Mouse (Mus musculus): Measurements from ENCODE around the gene Cln3. TPM values are rescaled to one million over a fixed set of nuclear protein-coding genes. Genes with fewer than 3 reads are reported as not detected.
A peak's percentile ranks its signal among the peaks of the same experiment; 100 is the strongest.

Gene Cln3
- polyA plus RNA-seq, 1 experiment: 120 TPM

DNA sequence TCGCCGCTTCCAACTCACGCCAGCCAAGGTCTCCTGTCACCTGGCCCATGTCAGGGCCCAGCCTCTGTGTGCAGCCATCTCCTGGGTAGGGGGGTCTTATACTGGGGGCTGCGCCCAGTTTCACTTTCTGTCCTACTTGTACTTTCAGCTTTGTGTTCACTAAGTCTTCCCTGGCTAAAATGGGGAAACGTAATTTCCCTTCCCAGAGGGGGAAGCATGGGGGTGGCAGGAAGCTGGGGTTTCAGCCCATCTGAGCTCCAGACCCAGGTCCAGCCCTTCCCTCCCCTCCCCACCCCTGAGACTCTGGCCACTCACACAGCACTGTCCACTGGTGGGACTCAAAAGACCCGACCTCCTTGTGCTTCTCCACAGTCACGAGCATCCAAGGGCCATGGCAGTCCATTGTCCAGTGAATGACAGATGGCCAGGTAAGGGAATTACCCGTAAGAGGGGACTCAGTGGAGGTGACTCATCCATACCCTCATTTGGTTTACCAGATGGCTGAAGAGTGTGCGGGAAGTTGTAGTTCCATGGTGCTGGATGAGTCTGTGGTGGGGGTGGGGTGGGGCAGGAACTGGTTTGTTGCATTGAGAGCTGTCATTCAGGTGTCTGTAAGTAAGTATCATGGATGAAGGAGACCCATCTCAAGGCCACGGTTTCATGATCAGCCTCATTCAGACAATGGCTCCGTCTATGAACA, 9.4 kb upstream of the Cln3 start, which contains the start of gene Il27:
Il27 (minus strand) TSS at position 80 of the 700 bp plus-strand sequence.
- Histone ChIP-seq H3K4me3 (ENCODE audit: insufficient read depth, low read depth, low read length) (no peak within 1 kb of the TSS), H3K36me3 (ENCODE audit: control insufficient read depth, insufficient read depth, low read length) (no peaks in the 10 kb centered on the region), H3K27me3 (replicated peaks; ENCODE audit: control insufficient read depth, insufficient read depth, low read length) (no peaks in the 10 kb centered on the region), H3K4me1 (ENCODE audit: control insufficient read depth, insufficient read depth, low read length) (no peaks in the 10 kb centered on the region), H3K27ac (ENCODE audit: insufficient read depth, low read depth, low read length) (no peak within 1 kb of the TSS)
- 82% methylated on average over 11 of the region's 11 CpGs for WGBS
- no peak for DNase-seq
- no peak for TF ChIP-seq POLR2A (IDR thresholded peaks at IDR 0.05; ENCODE audit: low read depth, low read length)
- no peak for TF ChIP-seq CTCF (conservative IDR thresholded peaks at IDR 0.05; ENCODE audit: insufficient read depth, insufficient read length, low read depth, low read length)

DNA sequence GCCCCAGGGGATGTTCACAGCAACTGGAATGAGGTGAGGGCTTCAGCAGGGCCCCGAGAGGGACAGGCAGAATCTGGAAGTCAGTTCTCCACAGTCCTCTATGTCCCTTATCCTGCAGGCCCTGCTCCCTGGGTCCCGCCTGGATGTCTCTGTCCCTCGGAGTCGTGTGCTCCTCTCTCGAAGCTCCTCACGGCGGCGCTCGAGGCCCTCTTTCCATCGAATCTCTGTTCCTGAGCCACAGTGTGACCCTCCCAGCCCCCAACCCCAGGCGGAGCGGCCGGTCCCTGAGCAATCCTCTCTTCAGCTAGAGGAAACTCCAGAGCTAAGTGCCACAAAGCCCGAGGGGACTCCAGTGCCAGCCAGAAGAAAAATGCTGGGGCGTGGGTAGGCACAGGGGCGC, 2.2 kb upstream of the Cln3 start:
- H3K27ac ChIP-seq (ENCODE audit: insufficient read depth, low read depth, low read length): no peak overlapping the region
- H3K36me3 ChIP-seq (ENCODE audit: control insufficient read depth, insufficient read depth, low read length): no peaks in the 10 kb centered on the region
- WGBS: 31% methylated on average over 16 of the region's 16 CpGs
- no peaks in the 10 kb centered on the region for H3K27me3 ChIP-seq (replicated peaks; ENCODE audit: control insufficient read depth, insufficient read depth, low read length)
- TF ChIP-seq POLR2A (IDR thresholded peaks at IDR 0.05; ENCODE audit: low read depth, low read length): no peak
- peak; percentile 50 for TF ChIP-seq CTCF (conservative IDR thresholded peaks at IDR 0.05; ENCODE audit: insufficient read depth, insufficient read length, low read depth, low read length)
- H3K4me1 ChIP-seq (ENCODE audit: control insufficient read depth, insufficient read depth, low read length): no peaks in the 10 kb centered on the region
- peak; percentile 33 for DNase-seq
- no peak overlapping the region for H3K4me3 ChIP-seq (ENCODE audit: insufficient read depth, low read depth, low read length)

DNA sequence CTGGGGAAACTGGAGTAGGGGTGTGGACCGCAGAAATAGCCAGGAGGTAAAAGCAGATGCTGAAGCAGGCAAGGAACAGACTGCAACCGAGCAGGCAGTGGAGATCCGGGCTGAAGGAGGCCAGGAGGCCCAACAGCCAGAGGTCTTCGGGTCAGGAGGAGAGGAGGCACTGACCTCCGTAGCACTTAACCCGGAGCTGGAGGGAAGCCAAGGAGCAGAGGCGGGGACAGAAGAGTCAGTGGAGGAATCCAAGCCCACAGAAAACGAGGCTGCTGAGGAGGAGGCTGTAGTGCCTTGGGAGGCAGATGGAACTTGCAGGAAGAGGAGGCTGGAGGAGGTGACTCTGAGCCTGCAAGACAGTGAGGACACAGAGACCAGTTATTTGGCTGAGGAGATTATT, 1.2 kb upstream of the Cln3 start:
- no peaks in the 10 kb centered on the region for H3K36me3 ChIP-seq (ENCODE audit: control insufficient read depth, insufficient read depth, low read length)
- TF ChIP-seq POLR2A (IDR thresholded peaks at IDR 0.05; ENCODE audit: low read depth, low read length) (no peak), CTCF (conservative IDR thresholded peaks at IDR 0.05; ENCODE audit: insufficient read depth, insufficient read length, low read depth, low read length) (no peak)
- H3K4me3 ChIP-seq (ENCODE audit: insufficient read depth, low read depth, low read length): no peak overlapping the region
- WGBS: 21% methylated on average over 8 of the region's 8 CpGs
- H3K4me1 ChIP-seq (ENCODE audit: control insufficient read depth, insufficient read depth, low read length): no peaks in the 10 kb centered on the region
- H3K27ac ChIP-seq (ENCODE audit: insufficient read depth, low read depth, low read length): no peak overlapping the region
- peak; percentile 83 for DNase-seq
- H3K27me3 ChIP-seq (replicated peaks; ENCODE audit: control insufficient read depth, insufficient read depth, low read length): no peaks in the 10 kb centered on the region

DNA sequence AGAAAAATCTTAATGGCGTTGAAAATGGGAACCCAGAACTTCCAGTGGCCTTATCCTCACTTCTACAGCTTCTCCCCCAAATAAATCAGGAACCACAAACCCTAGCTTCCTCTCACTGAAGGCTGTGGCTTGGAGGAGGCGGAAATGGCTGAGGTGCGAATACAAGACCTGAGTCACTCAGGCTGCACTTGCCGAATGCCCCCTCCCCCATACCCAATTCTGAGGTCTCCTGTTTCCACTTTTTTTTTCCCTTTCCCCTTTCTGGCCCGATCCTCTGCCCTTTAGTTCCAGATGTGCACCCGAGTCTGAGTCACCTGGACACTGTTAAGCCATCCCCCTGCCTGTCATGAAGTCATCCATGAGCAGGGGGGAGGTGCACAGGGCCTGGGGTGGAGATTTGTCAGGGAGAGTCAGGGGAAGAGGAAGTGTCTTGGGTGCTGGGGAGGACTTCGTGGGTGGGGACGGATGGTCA, 1.1 kb downstream of the Cln3 start, which contains the start of gene Apobr:
Apobr (plus strand) TSS at position 437 of the 472 bp plus-strand sequence.
- Histone ChIP-seq H3K27ac (ENCODE audit: insufficient read depth, low read depth, low read length) (peak within 1 kb of the TSS; percentile 98; the same call in 1 of the 2 replicates), H3K36me3 (ENCODE audit: control insufficient read depth, insufficient read depth, low read length) (no peaks in the 10 kb centered on the region), H3K4me3 (ENCODE audit: insufficient read depth, low read depth, low read length) (no peak within 1 kb of the TSS), H3K4me1 (ENCODE audit: control insufficient read depth, insufficient read depth, low read length) (no peaks in the 10 kb centered on the region), H3K27me3 (replicated peaks; ENCODE audit: control insufficient read depth, insufficient read depth, low read length) (no peaks in the 10 kb centered on the region)
- no peak for TF ChIP-seq POLR2A (IDR thresholded peaks at IDR 0.05; ENCODE audit: low read depth, low read length)
- no peak for TF ChIP-seq CTCF (conservative IDR thresholded peaks at IDR 0.05; ENCODE audit: insufficient read depth, insufficient read length, low read depth, low read length)
- DNase-seq: no peak
- 77% methylated on average over 8 of the region's 8 CpGs for WGBS

DNA sequence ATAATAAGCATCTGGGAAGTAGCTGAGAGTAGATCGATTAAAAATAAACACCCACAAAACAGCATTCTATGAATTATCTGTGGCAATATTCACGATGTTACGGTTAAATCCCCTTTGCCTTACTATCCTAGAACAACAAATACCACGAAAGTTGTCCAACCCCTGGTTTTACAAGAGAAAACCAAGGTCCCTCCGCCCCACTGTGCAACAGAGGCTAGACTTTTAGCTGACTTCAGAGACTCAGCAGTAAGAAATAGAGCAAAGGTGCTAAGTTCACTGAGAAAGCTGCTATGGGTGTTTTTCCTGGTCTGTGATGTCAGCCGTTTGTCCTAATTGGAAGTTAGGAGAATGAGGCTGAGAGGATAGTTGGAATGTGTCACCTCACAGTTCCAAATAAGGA, 1.9 kb downstream of the Cln3 start:
- DNase-seq: no peak
- H3K4me3 ChIP-seq (ENCODE audit: insufficient read depth, low read depth, low read length): peak overlapping the region; percentile 75
- H3K36me3 ChIP-seq (ENCODE audit: control insufficient read depth, insufficient read depth, low read length): no peaks in the 10 kb centered on the region
- peak overlapping the region; percentile 98 for H3K27ac ChIP-seq (ENCODE audit: insufficient read depth, low read depth, low read length)
- H3K4me1 ChIP-seq (ENCODE audit: control insufficient read depth, insufficient read depth, low read length): no peaks in the 10 kb centered on the region
- no peaks in the 10 kb centered on the region for H3K27me3 ChIP-seq (replicated peaks; ENCODE audit: control insufficient read depth, insufficient read depth, low read length)
- no peak for TF ChIP-seq CTCF (conservative IDR thresholded peaks at IDR 0.05; ENCODE audit: insufficient read depth, insufficient read length, low read depth, low read length)
- no peak for TF ChIP-seq POLR2A (IDR thresholded peaks at IDR 0.05; ENCODE audit: low read depth, low read length)
- 51% methylated on average over 6 of the region's 6 CpGs for WGBS

DNA sequence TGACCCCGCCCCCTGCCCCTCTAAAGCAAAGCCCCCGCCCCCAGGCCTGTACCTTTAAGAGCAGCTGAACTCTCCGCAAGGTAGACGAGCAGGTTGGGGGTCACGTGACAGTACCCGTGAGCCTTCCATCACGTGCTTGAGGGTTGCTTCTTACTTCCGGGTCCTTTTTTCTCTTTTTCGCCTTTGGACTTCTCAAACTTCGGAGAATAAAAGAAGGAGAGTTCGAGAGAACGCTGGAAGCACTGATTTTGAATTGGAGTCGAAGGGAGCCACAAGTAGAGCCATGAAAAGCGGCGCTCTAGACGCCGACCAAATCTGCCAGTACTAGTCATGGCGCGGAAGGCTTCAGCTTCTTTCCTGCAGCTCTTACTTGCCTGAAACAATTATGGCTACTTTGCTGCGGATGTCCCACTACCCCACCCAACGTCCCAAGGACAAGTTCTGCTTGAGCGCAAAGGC, 2.3 kb downstream of the Cln3 start:
- Histone ChIP-seq H3K27me3 (replicated peaks; ENCODE audit: control insufficient read depth, insufficient read depth, low read length) (no peaks in the 10 kb centered on the region), H3K36me3 (ENCODE audit: control insufficient read depth, insufficient read depth, low read length) (no peaks in the 10 kb centered on the region), H3K4me3 (ENCODE audit: insufficient read depth, low read depth, low read length) (peak overlapping the region; percentile 75), H3K27ac (ENCODE audit: insufficient read depth, low read depth, low read length) (peak overlapping the region; percentile 98), H3K4me1 (ENCODE audit: control insufficient read depth, insufficient read depth, low read length) (no peaks in the 10 kb centered on the region)
- under 1% methylated on average over 22 of the region's 22 CpGs for WGBS
- TF ChIP-seq POLR2A (IDR thresholded peaks at IDR 0.05; ENCODE audit: low read depth, low read length): no peak
- TF ChIP-seq CTCF (conservative IDR thresholded peaks at IDR 0.05; ENCODE audit: insufficient read depth, insufficient read length, low read depth, low read length): no peak
- peak; percentile 95 for DNase-seq

DNA sequence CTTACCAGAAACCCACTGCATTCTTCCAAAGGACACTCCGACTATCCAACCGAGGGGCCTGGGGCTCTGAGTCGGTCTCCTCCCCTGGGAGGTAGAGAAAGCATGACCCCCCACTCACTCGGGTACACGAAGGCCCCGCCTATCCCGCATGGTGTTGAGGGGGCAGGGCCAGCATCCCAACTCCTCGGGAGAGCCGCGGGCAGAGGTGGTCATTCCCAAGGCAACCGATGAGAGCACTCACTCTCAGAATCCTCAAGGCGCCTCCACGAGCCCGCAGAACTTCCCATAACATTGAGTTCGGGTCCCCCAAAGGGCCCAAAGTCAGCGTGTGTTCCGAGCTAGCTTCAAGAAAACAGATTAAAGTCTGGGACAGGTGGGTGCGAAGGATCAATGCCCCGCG, 2.9 kb downstream of the Cln3 start:
- Histone ChIP-seq H3K36me3 (ENCODE audit: control insufficient read depth, insufficient read depth, low read length) (no peaks in the 10 kb centered on the region), H3K27ac (ENCODE audit: insufficient read depth, low read depth, low read length) (peak overlapping the region; percentile 74; the same call in 1 of the 2 replicates), H3K4me1 (ENCODE audit: control insufficient read depth, insufficient read depth, low read length) (no peaks in the 10 kb centered on the region), H3K27me3 (replicated peaks; ENCODE audit: control insufficient read depth, insufficient read depth, low read length) (no peaks in the 10 kb centered on the region), H3K4me3 (ENCODE audit: insufficient read depth, low read depth, low read length) (peak overlapping the region; percentile 75)
- DNase-seq: no peak
- TF ChIP-seq POLR2A (IDR thresholded peaks at IDR 0.05; ENCODE audit: low read depth, low read length) (no peak), CTCF (conservative IDR thresholded peaks at IDR 0.05; ENCODE audit: insufficient read depth, insufficient read length, low read depth, low read length) (no peak)
- WGBS: 2% methylated on average over 20 of the region's 20 CpGs

Data from kidney, adult 2 months (tissue).